Comparison of ENCODE assay signal across 7 mouse cellular contexts in the genomic region with DNA sequence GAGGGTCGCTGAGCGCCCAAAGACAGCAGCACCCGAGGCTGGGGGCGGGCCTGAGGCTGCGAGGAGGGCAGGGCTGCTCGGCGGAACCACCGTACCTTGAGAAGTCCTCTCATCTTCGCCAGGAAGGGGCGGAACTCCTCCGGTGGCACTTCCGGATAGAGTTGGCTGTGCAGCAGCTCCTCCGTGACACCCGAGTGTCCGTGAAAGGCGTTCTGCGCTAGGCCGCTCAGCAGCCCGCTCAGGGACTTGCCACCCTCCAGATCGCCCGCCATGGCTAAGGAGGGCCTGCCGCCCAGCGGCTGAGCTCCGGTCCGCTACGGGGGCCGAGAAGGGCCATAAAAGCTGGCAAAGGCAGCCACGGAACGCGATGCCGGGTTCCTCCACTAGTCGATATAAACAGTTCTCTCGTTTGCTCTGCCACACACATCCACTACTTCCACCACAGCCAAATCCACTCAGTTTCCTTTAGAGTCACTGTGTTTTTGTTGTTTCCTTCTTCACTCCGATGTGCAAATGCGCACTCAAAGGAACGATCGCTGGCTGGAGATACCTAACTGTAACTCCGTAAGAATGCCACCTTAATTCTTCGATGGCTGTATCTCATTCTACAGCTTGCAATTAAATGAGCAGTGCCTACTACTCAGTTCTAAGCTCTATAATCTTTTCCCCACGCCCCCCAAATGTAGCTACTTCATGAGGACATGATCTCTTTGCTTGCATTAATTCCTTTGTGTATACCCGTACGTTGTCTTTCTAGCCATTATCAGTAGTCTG. TPM values are rescaled to one million over a fixed set of nuclear protein-coding genes. Genes with fewer than 3 reads are reported as not detected.
DNase-seq lines count a peak whose midpoint lies in the region; ATAC-seq and TF ChIP-seq lines count a peak whose summit lies in the region.

Gm28048 (minus strand) TSS at position 107 of the 774 bp plus-strand sequence.
Commd1 (minus strand) TSS at position 399 of the 774 bp plus-strand sequence.

- TF ChIP-seq CTCF in small intestine, adult 2 months (IDR thresholded peaks at IDR 0.05; ENCODE audit: extremely low read depth, insufficient read length, insufficient replicate concordance, low read depth, low read length) = peak; percentile 44; the same call in 1 of the 2 replicates

- H3K9ac ChIP-seq in intestine, embryonic 16.5 days (ENCODE audit: low read depth, low read length) = peak within 1 kb of the TSS; percentile 80
- H3K9ac ChIP-seq in midbrain, embryonic 12.5 days (replicated peaks) = peak within 1 kb of the TSS; percentile 76

- intact Hi-C loops in gastrocnemius, postnatal 36 days (cut with DNase I) = loop anchor here (2.0 kb wide), 1 partner anchor 277 kb away; no protein-coding TSS in a partner anchor
- intact Hi-C loops in left cerebral cortex, postnatal 4 days (cut with DNase I) = loop anchor here (10.0 kb wide), 1 partner anchor 757 kb away; no protein-coding TSS in a partner anchor

- peak within 1 kb of the TSS; percentile 65 for H3K4me2 ChIP-seq in intestine, embryonic 16.5 days (ENCODE audit: low read depth, low read length)
- H3K4me2 ChIP-seq in midbrain, embryonic 12.5 days (replicated peaks) = peak within 1 kb of the TSS; percentile 80

- peak within 1 kb of the TSS; percentile 70 for H3K4me3 ChIP-seq in intestine, embryonic 16.5 days (ENCODE audit: low read length)
- peak within 1 kb of the TSS; percentile 68 for H3K4me3 ChIP-seq in midbrain, embryonic 12.5 days
- peak within 1 kb of the TSS; percentile 78 for H3K4me3 ChIP-seq in small intestine, adult 2 months (ENCODE audit: low read depth, low read length)

- H3K27me3 ChIP-seq in intestine, embryonic 16.5 days (replicated peaks; ENCODE audit: control insufficient read depth, insufficient read depth, low read length) = no peaks in the 10 kb centered on the region
- H3K27me3 ChIP-seq in midbrain, embryonic 12.5 days = no peaks in the 10 kb centered on the region
- no peaks in the 10 kb centered on the region for H3K27me3 ChIP-seq in small intestine, adult 2 months (ENCODE audit: control insufficient read depth, insufficient read depth, low read length)

- H3K27ac ChIP-seq in intestine, embryonic 16.5 days (ENCODE audit: low read length) = peak within 1 kb of the TSS; percentile 99
- peak within 1 kb of the TSS; percentile 97 for H3K27ac ChIP-seq in midbrain, embryonic 12.5 days (replicated peaks)
- H3K27ac ChIP-seq in small intestine, adult 2 months (ENCODE audit: insufficient read depth, low read depth, low read length) = peak within 1 kb of the TSS; percentile 96

- H3K4me1 ChIP-seq in intestine, embryonic 16.5 days (ENCODE audit: control insufficient read depth, insufficient read depth, low read length) = peaks cover 6% of the 10 kb centered on the region
- H3K4me1 ChIP-seq in midbrain, embryonic 12.5 days = peaks cover 19% of the 10 kb centered on the region
- peaks cover 4% of the 10 kb centered on the region; the same call in 1 of the 2 replicates for H3K4me1 ChIP-seq in small intestine, adult 2 months (ENCODE audit: control insufficient read depth, insufficient read depth, insufficient read length, low read length)

- H3K36me3 ChIP-seq in intestine, embryonic 16.5 days (ENCODE audit: control insufficient read depth, insufficient read depth, low read length) = no peaks in the 10 kb centered on the region
- peaks cover 9% of the 10 kb centered on the region for H3K36me3 ChIP-seq in midbrain, embryonic 12.5 days
- peaks cover 4% of the 10 kb centered on the region for H3K36me3 ChIP-seq in small intestine, adult 2 months (ENCODE audit: control insufficient read depth, insufficient read depth, low read length)

- WGBS in intestine, embryonic 16.5 days = 3% methylated on average over 42 of the region's 42 CpGs
- 4% methylated on average over 42 of the region's 42 CpGs for WGBS in midbrain, embryonic 12.5 days
- 2% methylated on average over 42 of the region's 42 CpGs for WGBS in small intestine, adult 2 months

- no peaks in the 10 kb centered on the region for H3K9me3 ChIP-seq in intestine, embryonic 16.5 days (ENCODE audit: control insufficient read depth, low read length)
- H3K9me3 ChIP-seq in midbrain, embryonic 12.5 days = no peaks in the 10 kb centered on the region

- TF ChIP-seq POLR2A in small intestine, adult 2 months (IDR thresholded peaks at IDR 0.05; ENCODE audit: low read depth, low read length) = peak; percentile 71

- peak; percentile 97 for DNase-seq in adrenal gland, adult 2 months
- peak; percentile 85 for DNase-seq in embryo, embryonic 11.5 days (ENCODE audit: low read depth, low spot score)
- peak; percentile 98 for DNase-seq in gastrocnemius, postnatal 36 days
- DNase-seq in left cerebral cortex, postnatal 4 days = peak; percentile 97

- ATAC-seq in intestine, embryonic 16.5 days = peak; percentile 95
- ATAC-seq in midbrain, embryonic 12.5 days (ENCODE audit: low FRiP score, low read depth) = peak; percentile 94

RNA-seq across cellular contexts. Expression of gene Gm28048, which starts in this region (rescaled TPM):
- total RNA-seq in adrenal gland, adult 2 months (2021) = 10 to 100 TPM; 39.3 to 39.4 TPM
- not detected in 2 replicates for polyA plus RNA-seq in adrenal gland, adult 2 months (2012; rRNA removed)
- 1 to 10 TPM in 1 of 2 experiments, not detected in 1; 1.5 TPM for total RNA-seq in gastrocnemius, postnatal 36 days (2021)
- polyA plus RNA-seq in intestine, embryonic 16.5 days (2015; fragmentation: Nextera tagmentation; extraction: Ambion mirVana) = 11.2 and 12.0 TPM in 2 replicates
- 1 to 10 TPM; 2.2 to 2.9 TPM for total RNA-seq in left cerebral cortex, postnatal 4 days (2021)
- 4.9 and 5.9 TPM in 2 replicates for polyA plus RNA-seq in midbrain, embryonic 12.5 days (2016; fragmentation: Nextera tagmentation; extraction: Ambion mirVana)
- not detected in 2 replicates for polyA plus RNA-seq in small intestine, adult 2 months (2012; rRNA removed)

RNA-seq across cellular contexts. Expression of gene Commd1, which starts in this region (rescaled TPM):
- total RNA-seq in adrenal gland, adult 2 months (2021) = 100 to 1,000 TPM in 1 of 2 experiments, 10 to 100 TPM in 1; 86.6 to 112 TPM
- 3.9 and 4.2 TPM in 2 replicates for polyA plus RNA-seq in adrenal gland, adult 2 months (2012; rRNA removed)
- 100 to 1,000 TPM in 1 of 2 experiments, 10 to 100 TPM in 1; 97.4 to 102 TPM for total RNA-seq in gastrocnemius, postnatal 36 days (2021)
- 320 and 339 TPM in 2 replicates for polyA plus RNA-seq in intestine, embryonic 16.5 days (2015; fragmentation: Nextera tagmentation; extraction: Ambion mirVana)
- total RNA-seq in left cerebral cortex, postnatal 4 days (2021) = 10 to 100 TPM; 60.6 to 68.7 TPM
- polyA plus RNA-seq in midbrain, embryonic 12.5 days (2016; fragmentation: Nextera tagmentation; extraction: Ambion mirVana) = 333 and 349 TPM in 2 replicates
- polyA plus RNA-seq in small intestine, adult 2 months (2012; rRNA removed) = 4.9 and 5.2 TPM in 2 replicates

Comparison
In these comparisons a context has a peak if more than half of its experiments do, and no peak if none do; other contexts are left out.
1. Peak in every context shown above with its lines: DNase-seq, ATAC-seq, H3K4me3 ChIP-seq and H3K27ac ChIP-seq.
2. RNA of gene Gm28048 (total RNA-seq): 39.3 to 39.4 TPM in adrenal gland, adult 2 months; 2.2 to 2.9 TPM in left cerebral cortex, postnatal 4 days and 1.5 TPM in gastrocnemius, postnatal 36 days; every median in the first group is over 10 times any median in the second.
3. RNA of gene Commd1 (polyA plus RNA-seq): 333 to 349 TPM in midbrain, embryonic 12.5 days and 320 to 339 TPM in intestine, embryonic 16.5 days; 4.9 to 5.2 TPM in small intestine, adult 2 months and 3.9 to 4.2 TPM in adrenal gland, adult 2 months; every median in the first group is over 10 times any median in the second.